Mouse (Mus musculus) gastrocnemius, postnatal 10 days (tissue): ENCODE measurements around the gene Med12l. TPM values are rescaled to one million over a fixed set of nuclear protein-coding genes. Genes with fewer than 3 reads are reported as not detected.

Experiments used
- DNase-seq: peaks from one replicate; pipeline ENCODE4 v3.0.0; 2021; ENCODE audit warnings: mixed read lengths
- long read RNA-seq, 2 experiments: library from polyadenylated mRNA; stranded (forward); transcript quantifications; one replicate each; pipeline ENCODE4 v2.0.0; 2021
- total RNA-seq, 2 experiments: library from RNA; stranded (reverse); gene quantifications; 2 replicates each; pipeline ENCODE4 v1.2.3; 2021

Gene Med12l
- total RNA-seq: 1 to 10 TPM; 2.7 to 3.0 TPM
- long read RNA-seq, experiment 1, partial matches to known transcripts: 0 of 1 reads
- long read RNA-seq, experiment 1, other reads (novel, unspliced or antisense): 1 of 1 reads
- long read RNA-seq, experiment 2: 0 reads

- peak; percentile 70 for DNase-seq
These were observed at the start of gene Med12l for GRCm38 (mm10) chr3:59005271-59005995. Gene Med12l (plus strand): TSS chr3:59005825.

- DNase-seq: no peak
These were observed 44.5 kb upstream of the Med12l start for GRCm38 (mm10) chr3:58961166-58961565.

- DNase-seq: no peak
These were observed 28.2 kb upstream of the Med12l start for GRCm38 (mm10) chr3:58977413-58977812.

GRCm38 (mm10) chr3:58977906-58978622, 27.6 kb upstream of the Med12l start:
- DNase-seq: no peak

- no peak for DNase-seq
These were observed 25.0 kb upstream of the Med12l start for GRCm38 (mm10) chr3:58980579-58980978.

- DNase-seq: peak; percentile 50
These were observed 22.5 kb upstream of the Med12l start for GRCm38 (mm10) chr3:58982896-58983837.

GRCm38 (mm10) chr3:58983838-58984598, 21.6 kb upstream of the Med12l start:
- no peak for DNase-seq

- DNase-seq: no peak
These were observed 19.8 kb upstream of the Med12l start for GRCm38 (mm10) chr3:58985816-58986215.

GRCm38 (mm10) chr3:58989374-58989773, 16.3 kb upstream of the Med12l start:
- no peak for DNase-seq

GRCm38 (mm10) chr3:58990556-58990955, 15.1 kb upstream of the Med12l start:
- no peak for DNase-seq

GRCm38 (mm10) chr3:58992122-58992521, 13.5 kb upstream of the Med12l start:
- DNase-seq: no peak

- DNase-seq: no peak
These were observed 12.0 kb upstream of the Med12l start for GRCm38 (mm10) chr3:58993619-58994018.

- no peak for DNase-seq
These were observed 1.9 kb upstream of the Med12l start for GRCm38 (mm10) chr3:59003756-59004155.

- DNase-seq: peak; percentile 52
These were observed 538 bp downstream of the Med12l start for GRCm38 (mm10) chr3:59005996-59006730.

GRCm38 (mm10) chr3:59006731-59007441, 1.3 kb downstream of the Med12l start:
- DNase-seq: peak; percentile 68

GRCm38 (mm10) chr3:59010276-59010675, 4.7 kb downstream of the Med12l start:
- no peak for DNase-seq

GRCm38 (mm10) chr3:59015698-59016412, 10.2 kb downstream of the Med12l start:
- DNase-seq: no peak

- DNase-seq: no peak
These were observed 10.9 kb downstream of the Med12l start for GRCm38 (mm10) chr3:59016501-59016900.

- no peak for DNase-seq
These were observed 15.6 kb downstream of the Med12l start for GRCm38 (mm10) chr3:59021236-59021635.
